Mouse (Mus musculus): Measurements from ENCODE around the gene Tnfsf13b. TPM values are rescaled to one million over a fixed set of nuclear protein-coding genes. Genes with fewer than 3 reads are reported as not detected.

The Tnfsf13b gene
- polyA plus RNA-seq, 1 experiment from 2014 or later: 0.69 TPM

GRCm38 (mm10) chr8:10006986-10007659, 856 bp downstream of the Tnfsf13b start:
- Histone ChIP-seq H3K4me1 (ENCODE audit: insufficient read depth) (0 out of 2 replicates have a peak, but pooled peaks cover 4% of the 10 kb centered on the region), H3K4me3 (ENCODE audit: low read depth, low read length) (peak overlapping the region; percentile 40), H3K27me3 (ENCODE audit: insufficient read depth, low read length) (peaks cover 6% of the 10 kb centered on the region; the same call in 1 of the 2 replicates), H3K27ac (ENCODE audit: low read depth) (no peak overlapping the region), H3K36me3 (replicated peaks; ENCODE audit: insufficient read depth, low read length) (no peaks in the 10 kb centered on the region), H3K9ac (replicated peaks) (peak overlapping the region; percentile 38; the same call in 1 of the 2 replicates), H3K4me2 (ENCODE audit: low read depth, low read length) (peak overlapping the region; percentile 68), H3K9me3 (ENCODE audit: low read length) (no peaks in the 10 kb centered on the region)
- DNase-seq: no peak
- TF ChIP-seq CTCF (IDR thresholded peaks at IDR 0.05; ENCODE audit: low read depth): no peak
- no peak for TF ChIP-seq EP300 (IDR thresholded peaks at IDR 0.05; ENCODE audit: low read depth)
- WGBS (ENCODE audit: insufficient replicate concordance): 6% methylated on average over 29 of the region's 29 CpGs
- no peak for ATAC-seq

DNA sequence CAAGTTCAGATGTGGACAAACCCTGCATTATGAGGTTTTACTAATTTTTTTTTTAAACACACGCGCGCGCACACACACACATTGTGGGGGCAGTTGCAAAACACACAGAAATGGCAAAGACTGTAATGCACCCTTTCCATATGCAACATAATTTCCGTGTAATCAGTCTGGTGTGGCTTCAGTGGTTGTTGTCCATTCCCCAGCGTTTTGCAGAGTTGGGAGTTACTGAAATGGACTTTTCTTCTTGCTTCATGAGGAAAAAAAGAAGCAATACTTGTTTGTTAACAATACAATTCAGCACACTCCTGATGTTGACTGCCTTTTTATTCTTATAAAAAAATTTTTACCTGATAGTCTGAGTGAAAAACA, 1.4 kb downstream of the Tnfsf13b start:
- Histone ChIP-seq H3K9me3 (ENCODE audit: low read length) (no peaks in the 10 kb centered on the region), H3K4me2 (ENCODE audit: low read depth, low read length) (peak overlapping the region; percentile 68), H3K4me3 (ENCODE audit: low read depth, low read length) (peak overlapping the region; percentile 40), H3K4me1 (ENCODE audit: insufficient read depth) (0 out of 2 replicates have a peak, but pooled peaks cover 4% of the 10 kb centered on the region), H3K36me3 (replicated peaks; ENCODE audit: insufficient read depth, low read length) (no peaks in the 10 kb centered on the region), H3K27ac (ENCODE audit: low read depth) (no peak overlapping the region), H3K9ac (replicated peaks) (no peak overlapping the region), H3K27me3 (ENCODE audit: insufficient read depth, low read length) (peaks cover 6% of the 10 kb centered on the region; the same call in 1 of the 2 replicates)
- WGBS (ENCODE audit: insufficient replicate concordance): 32% methylated on average over 6 of the region's 6 CpGs
- DNase-seq: no peak
- no peak for ATAC-seq
- TF ChIP-seq EP300 (IDR thresholded peaks at IDR 0.05; ENCODE audit: low read depth): no peak
- TF ChIP-seq CTCF (IDR thresholded peaks at IDR 0.05; ENCODE audit: low read depth): no peak

GRCm38 (mm10) chr8:10016252-10016651, 10.0 kb downstream of the Tnfsf13b start:
- Histone ChIP-seq H3K9ac (replicated peaks) (no peak overlapping the region), H3K4me1 (ENCODE audit: insufficient read depth) (no peaks in the 10 kb centered on the region), H3K4me2 (ENCODE audit: low read depth, low read length) (no peak overlapping the region), H3K9me3 (ENCODE audit: low read length) (no peaks in the 10 kb centered on the region), H3K27me3 (ENCODE audit: insufficient read depth, low read length) (no peaks in the 10 kb centered on the region), H3K27ac (ENCODE audit: low read depth) (no peak overlapping the region), H3K4me3 (ENCODE audit: low read depth, low read length) (no peak overlapping the region), H3K36me3 (replicated peaks; ENCODE audit: insufficient read depth, low read length) (no peaks in the 10 kb centered on the region)
- WGBS (ENCODE audit: insufficient replicate concordance): 84% methylated on average over 1 of the region's 1 CpGs
- DNase-seq: no peak
- no peak for ATAC-seq
- TF ChIP-seq EP300 (IDR thresholded peaks at IDR 0.05; ENCODE audit: low read depth): no peak
- no peak for TF ChIP-seq CTCF (IDR thresholded peaks at IDR 0.05; ENCODE audit: low read depth)

GRCm38 (mm10) chr8:10017231-10017630, 11.0 kb downstream of the Tnfsf13b start:
- TF ChIP-seq CTCF (IDR thresholded peaks at IDR 0.05; ENCODE audit: low read depth) (no peak), EP300 (IDR thresholded peaks at IDR 0.05; ENCODE audit: low read depth) (no peak)
- DNase-seq (no peak), ATAC-seq (no peak)
- Histone ChIP-seq H3K9me3 (ENCODE audit: low read length) (no peaks in the 10 kb centered on the region), H3K9ac (replicated peaks) (no peak overlapping the region), H3K36me3 (replicated peaks; ENCODE audit: insufficient read depth, low read length) (no peaks in the 10 kb centered on the region), H3K4me2 (ENCODE audit: low read depth, low read length) (no peak overlapping the region), H3K27me3 (ENCODE audit: insufficient read depth, low read length) (no peaks in the 10 kb centered on the region), H3K27ac (ENCODE audit: low read depth) (no peak overlapping the region), H3K4me1 (ENCODE audit: insufficient read depth) (no peaks in the 10 kb centered on the region), H3K4me3 (ENCODE audit: low read depth, low read length) (no peak overlapping the region)
- WGBS (ENCODE audit: insufficient replicate concordance): 84% methylated on average over 3 of the region's 3 CpGs

- TF ChIP-seq CTCF (IDR thresholded peaks at IDR 0.05; ENCODE audit: low read depth) (no peak), EP300 (IDR thresholded peaks at IDR 0.05; ENCODE audit: low read depth) (no peak)
- no peaks in the 10 kb centered on the region for H3K36me3 ChIP-seq (replicated peaks; ENCODE audit: insufficient read depth, low read length)
- no peak overlapping the region for H3K4me2 ChIP-seq (ENCODE audit: low read depth, low read length)
- 46% methylated on average over 8 of the region's 8 CpGs for WGBS (ENCODE audit: insufficient replicate concordance)
- ATAC-seq: no peak
- no peaks in the 10 kb centered on the region for H3K4me1 ChIP-seq (ENCODE audit: insufficient read depth)
- H3K9me3 ChIP-seq (ENCODE audit: low read length): no peaks in the 10 kb centered on the region
- DNase-seq: no peak
- H3K27me3 ChIP-seq (ENCODE audit: insufficient read depth, low read length): no peaks in the 10 kb centered on the region
- H3K4me3 ChIP-seq (ENCODE audit: low read depth, low read length): no peak overlapping the region
- H3K9ac ChIP-seq (replicated peaks): no peak overlapping the region
- peak overlapping the region; percentile 44; the same call in 1 of the 2 replicates for H3K27ac ChIP-seq (ENCODE audit: low read depth)
These were observed 24.2 kb downstream of the Tnfsf13b start for GRCm38 (mm10) chr8:10030320-10031060.

GRCm38 (mm10) chr8:10031177-10031576, 24.9 kb downstream of the Tnfsf13b start:
- Histone ChIP-seq H3K4me2 (ENCODE audit: low read depth, low read length) (no peak overlapping the region), H3K9ac (replicated peaks) (no peak overlapping the region), H3K36me3 (replicated peaks; ENCODE audit: insufficient read depth, low read length) (no peaks in the 10 kb centered on the region), H3K4me3 (ENCODE audit: low read depth, low read length) (no peak overlapping the region), H3K9me3 (ENCODE audit: low read length) (no peaks in the 10 kb centered on the region), H3K27ac (ENCODE audit: low read depth) (peak overlapping the region; percentile 44; the same call in 1 of the 2 replicates), H3K27me3 (ENCODE audit: insufficient read depth, low read length) (no peaks in the 10 kb centered on the region), H3K4me1 (ENCODE audit: insufficient read depth) (no peaks in the 10 kb centered on the region)
- no peak for ATAC-seq
- 54% methylated on average over 9 of the region's 9 CpGs for WGBS (ENCODE audit: insufficient replicate concordance)
- no peak for DNase-seq
- TF ChIP-seq CTCF (IDR thresholded peaks at IDR 0.05; ENCODE audit: low read depth): no peak
- no peak for TF ChIP-seq EP300 (IDR thresholded peaks at IDR 0.05; ENCODE audit: low read depth)
